Mouse (Mus musculus) layer of hippocampus, postnatal 25 days (tissue): ENCODE results near the gene Nfatc2ip. TPM values are rescaled to one million over a fixed set of nuclear protein-coding genes. Genes with fewer than 3 reads are reported as not detected.

ENCODE experiments used
- microRNA-seq, 2 experiments: library from miRNA; unstranded; fragments of <30 nt; microRNA quantifications; one replicate each; pipeline ENCODE4 v1.2.0; 2021
- total RNA-seq, 2 experiments: library from RNA; stranded (reverse); gene quantifications; 2 replicates each; pipeline ENCODE4 v1.2.3; 2021

The Nfatc2ip gene
- total RNA-seq, 2 experiments from 2014 or later: 5.8 to 8.4 TPM

Small RNA genes lying within 50 kb of the gene (microRNA-seq; reads per million reads assigned to microRNA genes)
- 0 to 0.55 reads per million in 2 experiments for gene Mir7058

Other genes with a start within 250 kb of the Nfatc2ip start
- gene Xpo6, start 196.2 kb downstream of the Nfatc2ip start, total RNA-seq: 10 to 100 TPM; 90.6 to 96.2 TPM
- gene Sbk1, start 124.1 kb downstream of the Nfatc2ip start, total RNA-seq: 10 to 100 TPM; 98.2 to 99.0 TPM
- 1 to 10 TPM; 1.1 to 1.3 TPM for gene Lat, start 27.2 kb downstream of the Nfatc2ip start, total RNA-seq
- 10 to 100 TPM; 87.5 to 89.6 TPM for gene Spns1, start 19.3 kb downstream of the Nfatc2ip start, total RNA-seq
- not detected for gene Cd19, start 18.2 kb upstream of the Nfatc2ip start, total RNA-seq
- gene Rabep2, start 32.0 kb upstream of the Nfatc2ip start, total RNA-seq: 10 to 100 TPM in 1 of 2 experiments, 1 to 10 TPM in 1; 9.8 to 13.5 TPM
- gene Atp2a1, start 66.4 kb upstream of the Nfatc2ip start, total RNA-seq: 1 to 10 TPM in 1 of 2 experiments, under 1 TPM in 1; 0.76 to 1.0 TPM
- 10 to 100 TPM; 70.8 to 73.1 TPM for gene Sh2b1, start 78.7 kb upstream of the Nfatc2ip start, total RNA-seq
- 10 to 100 TPM; 77.2 to 78.8 TPM for gene Tufm, start 90.6 kb upstream of the Nfatc2ip start, total RNA-seq
- gene Atxn2l, start 106.7 kb upstream of the Nfatc2ip start, total RNA-seq: 100 to 1,000 TPM; 101 to 134 TPM
- 100 to 1,000 TPM; 184 to 193 TPM for gene Eif3c, start 169.7 kb upstream of the Nfatc2ip start, total RNA-seq
- gene Apobr, start 188.2 kb upstream of the Nfatc2ip start, total RNA-seq: 1 to 10 TPM in 1 of 2 experiments, under 1 TPM in 1; 0.28 to 1.1 TPM
- gene Cln3, start 189.1 kb upstream of the Nfatc2ip start, total RNA-seq: 10 to 100 TPM; 30.3 to 37.4 TPM
- gene Il27, start 198.2 kb upstream of the Nfatc2ip start, total RNA-seq: not detected
- gene Nupr1, start 234.1 kb upstream of the Nfatc2ip start, total RNA-seq: 1 to 10 TPM; 5.8 to 8.6 TPM